Mouse (Mus musculus): ENCODE data around the gene Sipa1l3.

GRCm38 (mm10) chr7:29501214-29501613 lies 17.2 kb downstream of the Sipa1l3 start:
- TF ChIP-seq POLR2A (IDR thresholded peaks at IDR 0.05; ENCODE audit: low read depth, low read length) (no peak), CTCF (IDR thresholded peaks at IDR 0.05; ENCODE audit: extremely low read depth, insufficient read depth, insufficient read length, insufficient replicate concordance) (no peak)

Data from spleen, adult 2 months (tissue).